Mouse (Mus musculus) macrophage (primary cell): ENCODE data around the gene Prkar1a. TPM values are rescaled to one million over a fixed set of nuclear protein-coding genes. Genes with fewer than 3 reads are reported as not detected.

Experiments
- H3K27ac ChIP-seq: fragments of 350-480 bp; formaldehyde crosslinking; 2 replicates; pipeline ENCODE4 v1.9.0; 2021
- H3K36me3 ChIP-seq: fragments of 350-480 bp; formaldehyde crosslinking; 2 replicates; pipeline ENCODE4 v1.9.0; 2021; ENCODE audit errors: inconsistent target
- H3K4me3 ChIP-seq: fragments of 350-480 bp; formaldehyde crosslinking; 2 replicates; pipeline ENCODE4 v1.9.0; 2021; ENCODE audit errors: inconsistent target
- H3K79me2 ChIP-seq: fragments of 350-480 bp; formaldehyde crosslinking; 2 replicates; pipeline ENCODE4 v1.9.0; 2021; ENCODE audit errors: inconsistent target
- WGBS: methylation state at CpG from one replicate; pipeline ENCODE4 v1.1.7; 2026; ENCODE audit warnings: inconsistent platforms; ENCODE audit not compliant: missing documents; 5-methylcytosine and 5-hydroxymethylcytosine counted together
- polyA plus RNA-seq: library from polyadenylated mRNA; stranded (reverse); fragments of 250-400 nt; gene quantifications from 3 replicates; pipeline ENCODE4 v1.2.4, GENCODE M21; 2018; ENCODE audit warnings: inconsistent platforms

Gene Prkar1a
- polyA plus RNA-seq, 1 experiment from 2014 or later: 144 TPM

- peaks cover 18% of the 10 kb centered on the region for H3K36me3 ChIP-seq
Observed at GRCm38 (mm10) chr11:109672881-109673739, 23.9 kb downstream of the Prkar1a start.

GRCm38 (mm10) chr11:109673741-109674140 is 24.5 kb downstream of the Prkar1a start:
- H3K27ac ChIP-seq: no peak overlapping the region
- WGBS: 90% methylated on average over 7 of the region's 7 CpGs
- H3K36me3 ChIP-seq: peaks cover 12% of the 10 kb centered on the region
- no peaks in the 10 kb centered on the region for H3K79me2 ChIP-seq
- no peak overlapping the region for H3K4me3 ChIP-seq

More at GRCm38 (mm10) chr11:109672881-109673739, 23.9 kb downstream of the Prkar1a start:
- H3K79me2 ChIP-seq: no peaks in the 10 kb centered on the region
- H3K27ac ChIP-seq: no peak overlapping the region
- H3K4me3 ChIP-seq: no peak overlapping the region
- WGBS: 96% methylated on average over 21 of the region's 21 CpGs

- 91% methylated on average over 11 of the region's 11 CpGs for WGBS
- Histone ChIP-seq H3K4me3 (no peak overlapping the region), H3K27ac (no peak overlapping the region), H3K79me2 (no peaks in the 10 kb centered on the region), H3K36me3 (peaks cover 7% of the 10 kb centered on the region; the same call in 1 of the 2 replicates)
Observed at GRCm38 (mm10) chr11:109674542-109674941, 25.3 kb downstream of the Prkar1a start.

- Histone ChIP-seq H3K79me2 (no peaks in the 10 kb centered on the region), H3K4me3 (no peak overlapping the region), H3K36me3 (peaks cover under 1% of the 10 kb centered on the region; the same call in 1 of the 2 replicates), H3K27ac (no peak overlapping the region)
- 87% methylated on average over 3 of the region's 3 CpGs for WGBS
Observed at GRCm38 (mm10) chr11:109675208-109675607, 26.0 kb downstream of the Prkar1a start.

- 98% methylated on average over 8 of the region's 9 CpGs for WGBS
- H3K27ac ChIP-seq: no peak overlapping the region
- no peaks in the 10 kb centered on the region for H3K79me2 ChIP-seq
- H3K4me3 ChIP-seq: no peak overlapping the region
- H3K36me3 ChIP-seq: no peaks in the 10 kb centered on the region
Observed at GRCm38 (mm10) chr11:109675771-109676170, 26.6 kb downstream of the Prkar1a start.

GRCm38 (mm10) chr11:109676621-109677373 is 27.6 kb downstream of the Prkar1a start:
- Histone ChIP-seq H3K4me3 (no peak overlapping the region), H3K79me2 (no peaks in the 10 kb centered on the region), H3K36me3 (no peaks in the 10 kb centered on the region), H3K27ac (no peak overlapping the region)
- WGBS: 83% methylated on average over 11 of the region's 12 CpGs

GRCm38 (mm10) chr11:109678291-109678690 is 29.1 kb downstream of the Prkar1a start:
- Histone ChIP-seq H3K36me3 (no peaks in the 10 kb centered on the region), H3K4me3 (no peak overlapping the region), H3K27ac (no peak overlapping the region), H3K79me2 (no peaks in the 10 kb centered on the region)
- 66% methylated on average over 12 of the region's 12 CpGs for WGBS

- no peak overlapping the region for H3K27ac ChIP-seq
- WGBS: 93% methylated on average over 9 of the region's 9 CpGs
- no peak overlapping the region for H3K4me3 ChIP-seq
- no peaks in the 10 kb centered on the region for H3K79me2 ChIP-seq
- H3K36me3 ChIP-seq: no peaks in the 10 kb centered on the region
Observed at GRCm38 (mm10) chr11:109680934-109681333, 31.7 kb downstream of the Prkar1a start.

- Histone ChIP-seq H3K79me2 (no peaks in the 10 kb centered on the region), H3K4me3 (no peak overlapping the region), H3K36me3 (no peaks in the 10 kb centered on the region), H3K27ac (no peak overlapping the region)
- 92% methylated on average over 3 of the region's 3 CpGs for WGBS
Observed at GRCm38 (mm10) chr11:109681556-109681955, 32.4 kb downstream of the Prkar1a start.

- 90% methylated on average over 6 of the region's 6 CpGs for whole genome bisulfite sequencing
- no peaks in the 10 kb centered on the region for H3K36me3 ChIP-seq
- H3K4me3 ChIP-seq: no peak overlapping the region
- H3K27ac ChIP-seq: no peak overlapping the region
- H3K79me2 ChIP-seq: no peaks in the 10 kb centered on the region
Observed at GRCm38 (mm10) chr11:109682221-109682620, 33.0 kb downstream of the Prkar1a start.

GRCm38 (mm10) chr11:109689539-109689938 is 40.3 kb downstream of the Prkar1a start:
- 74% methylated on average over 4 of the region's 4 CpGs for WGBS
- no peaks in the 10 kb centered on the region for H3K36me3 ChIP-seq
- H3K27ac ChIP-seq: no peak overlapping the region

GRCm38 (mm10) chr11:109692737-109693136 is 43.5 kb downstream of the Prkar1a start:
- Histone ChIP-seq H3K36me3 (no peaks in the 10 kb centered on the region), H3K4me3 (no peak overlapping the region), H3K79me2 (no peaks in the 10 kb centered on the region), H3K27ac (no peak overlapping the region)
- 60% methylated on average over 3 of the region's 3 CpGs for WGBS

More at GRCm38 (mm10) chr11:109689539-109689938, 40.3 kb downstream of the Prkar1a start:
- Histone ChIP-seq H3K4me3 (no peak overlapping the region), H3K79me2 (no peaks in the 10 kb centered on the region)

GRCm38 (mm10) chr11:109696519-109696918 is 47.3 kb downstream of the Prkar1a start:
- 39% methylated on average over 4 of the region's 4 CpGs for WGBS
- no peaks in the 10 kb centered on the region for H3K79me2 ChIP-seq
- H3K36me3 ChIP-seq: no peaks in the 10 kb centered on the region
- no peak overlapping the region for H3K4me3 ChIP-seq
- H3K27ac ChIP-seq: no peak overlapping the region

- Histone ChIP-seq H3K36me3 (no peaks in the 10 kb centered on the region), H3K4me3 (no peak overlapping the region), H3K79me2 (no peaks in the 10 kb centered on the region), H3K27ac (no peak overlapping the region)
- WGBS: 93% methylated on average over 5 of the region's 5 CpGs
Observed at GRCm38 (mm10) chr11:109697089-109697643, 48.0 kb downstream of the Prkar1a start.
